Mouse (Mus musculus) ES-E14 (cell line): ENCODE results near the gene Fbln1.

Experiments
- CHD2 ChIP-seq: IDR thresholded peaks from 2 replicates; pipeline ENCODE4 v1.6.1; 2014; ENCODE audit warnings: mild to moderate bottlenecking, low read depth, low read length, inconsistent platforms
- MAFK ChIP-seq: IDR thresholded peaks from 2 replicates; pipeline ENCODE4 v1.6.1; 2014; ENCODE audit warnings: mild to moderate bottlenecking, low read depth, low read length, inconsistent platforms; ENCODE audit not compliant: insufficient read depth
- ZNF384 ChIP-seq: IDR thresholded peaks from 2 replicates; pipeline ENCODE4 v1.6.1; 2012; ENCODE audit warnings: low read depth, low read length, inconsistent platforms

DNA sequence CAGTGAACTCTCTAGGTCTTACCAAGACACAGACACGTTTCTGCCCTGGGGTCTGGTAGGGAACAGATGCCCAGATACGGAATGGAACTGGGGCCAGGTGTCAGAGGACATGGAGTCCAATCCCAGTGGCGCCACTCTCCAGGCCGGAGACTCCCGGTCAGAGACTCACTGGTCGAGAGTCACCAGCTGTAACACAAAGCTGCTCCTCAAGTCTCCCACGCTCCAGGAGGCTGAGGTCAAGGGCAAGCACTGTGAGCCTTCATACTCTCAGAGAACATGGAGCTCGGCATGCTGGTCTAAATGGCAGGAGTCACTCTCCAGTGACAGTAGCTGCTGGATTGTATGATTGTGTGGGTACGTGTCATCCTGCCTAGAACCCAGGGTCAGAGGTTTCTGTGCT lies 3.5 kb upstream of the Fbln1 start:
- TF ChIP-seq ZNF384 (no peak), MAFK (no peak), CHD2 (no peak)
